Mouse (Mus musculus) right cerebral cortex, postnatal 4 days (tissue): Measurements from ENCODE around the gene Zfp212.
"Not testable (repeated sequence)": the region's sequence is repeated elsewhere in the genome, so short reads cannot be mapped to it uniquely, and the experiment has no call there.

Source experiments
- DNase-seq: peaks from one replicate; pipeline ENCODE4 v3.0.0-alpha.2; 2022

Zfp212 gene

DNA sequence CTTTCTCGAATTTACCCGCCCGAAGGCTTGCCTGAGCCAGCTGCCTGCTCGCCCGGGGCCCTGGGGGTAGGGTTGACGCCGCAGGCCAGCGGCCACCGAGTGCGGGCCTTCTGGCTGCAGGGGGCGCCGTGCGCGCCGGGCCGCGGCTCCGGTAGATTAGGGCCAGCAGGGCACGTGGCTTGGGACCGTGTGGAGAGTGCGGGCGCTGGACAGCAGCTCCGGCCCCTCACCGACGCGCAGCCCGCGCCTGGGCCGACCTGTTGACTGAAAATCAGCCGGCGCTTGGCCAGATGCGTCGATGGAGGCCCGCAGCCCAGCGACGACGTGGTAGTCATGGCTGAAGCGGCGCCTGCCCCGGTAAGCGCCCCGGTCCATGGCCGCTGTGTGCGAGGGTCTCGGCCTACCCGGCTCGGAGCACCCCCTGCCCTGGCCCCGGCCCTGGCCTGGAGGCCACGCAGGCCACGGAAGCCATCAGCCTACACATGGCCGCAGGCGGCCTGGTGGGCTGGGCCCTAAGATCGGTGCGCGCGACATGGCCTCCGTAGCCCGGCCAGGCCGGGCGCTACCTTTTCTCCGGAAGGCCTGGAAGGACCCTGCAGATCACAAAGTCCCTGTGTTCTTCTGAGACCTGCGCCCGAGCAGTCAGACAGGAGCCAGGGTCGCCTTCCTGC is 22.9 kb downstream of the Zfp212 start:
- DNase-seq = peak; percentile 58

GRCm38 (mm10) chr6:47943721-47944120 is 23.4 kb downstream of the Zfp212 start:
- DNase-seq = no peak

- no peak for DNase-seq
Observed at GRCm38 (mm10) chr6:47947388-47947787, 27.1 kb downstream of the Zfp212 start.

GRCm38 (mm10) chr6:47953191-47953726 is 33.0 kb downstream of the Zfp212 start, which contains the start of gene Zfp956:
Zfp956 (plus strand) TSS chr6:47953390.
- peak; percentile 90 for DNase-seq

DNA sequence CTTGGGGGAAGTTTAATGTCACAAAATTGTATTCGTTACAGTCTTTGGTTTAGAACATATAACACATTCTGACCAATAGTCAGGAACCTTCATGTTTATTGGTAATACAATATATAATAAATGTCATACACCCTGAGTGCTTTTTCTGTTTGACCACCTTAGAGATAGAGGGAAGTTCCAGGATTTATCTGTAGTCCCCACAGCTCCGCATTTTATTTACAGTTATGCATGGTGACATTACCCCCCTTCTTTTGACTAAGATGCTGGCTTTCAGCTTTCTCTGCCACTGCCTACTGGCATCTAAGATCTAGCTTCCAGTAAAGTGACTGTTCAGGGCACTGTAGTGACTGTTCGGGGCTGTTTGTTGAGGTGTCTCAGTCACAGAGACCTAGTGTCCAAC is 34.1 kb downstream of the Zfp212 start:
- DNase-seq = no peak

DNA sequence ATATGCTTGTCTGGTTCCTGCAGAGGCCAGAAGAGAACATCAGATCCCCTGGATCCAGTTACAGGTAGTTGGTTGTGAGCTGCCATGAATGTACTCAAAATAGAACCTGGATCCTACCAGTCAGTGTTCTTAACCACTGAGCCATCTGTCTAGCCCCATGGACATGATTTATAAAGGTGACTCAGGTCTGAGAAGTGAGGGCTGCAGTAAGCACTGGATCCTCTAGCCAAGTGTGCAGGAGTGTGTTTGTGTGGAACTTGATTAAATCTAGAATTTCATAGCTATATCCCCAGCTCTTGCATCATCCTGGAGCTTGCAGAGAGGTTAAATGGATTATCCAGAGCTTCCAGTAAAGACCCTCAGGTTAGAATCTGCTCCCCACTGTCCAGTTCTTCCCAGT is 37.5 kb downstream of the Zfp212 start:
- no peak for DNase-seq

DNA sequence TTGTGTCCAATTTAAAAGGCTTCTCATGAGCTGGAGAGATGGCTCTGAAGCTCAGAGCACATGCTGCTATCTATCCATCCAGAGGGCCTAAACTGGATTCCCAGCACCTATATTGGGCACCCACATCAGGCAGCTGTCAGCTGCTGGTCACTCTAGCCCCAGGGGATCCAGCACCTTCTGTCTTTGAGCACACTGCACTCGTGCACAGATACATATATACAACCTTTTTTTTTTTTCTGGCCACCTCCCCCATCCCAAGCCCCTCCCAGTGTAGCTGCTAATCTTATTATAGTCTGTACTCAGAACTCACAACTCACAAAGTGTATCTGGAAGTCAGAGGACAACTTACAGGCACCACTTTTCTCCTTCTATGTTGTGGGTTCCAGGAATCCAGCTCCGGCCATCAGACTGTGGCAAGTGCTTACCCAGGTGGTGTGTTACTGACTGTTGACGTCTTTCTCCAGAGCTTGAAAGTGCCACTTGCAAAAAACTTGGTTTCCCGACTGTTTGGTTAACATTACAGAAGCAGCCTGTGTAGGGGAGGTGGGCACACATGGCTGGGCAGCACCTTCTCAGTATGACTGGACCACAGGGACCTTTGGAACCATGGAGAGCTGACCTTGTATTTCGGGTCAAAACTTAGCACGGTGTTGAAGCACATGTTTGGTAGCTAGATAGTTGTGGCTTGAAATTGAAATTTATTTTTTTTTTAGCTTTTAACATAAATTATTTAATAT is 40.6 kb downstream of the Zfp212 start:
- DNase-seq = no peak

GRCm38 (mm10) chr6:47963051-47963450 is 42.8 kb downstream of the Zfp212 start:
- DNase-seq = no peak

DNA sequence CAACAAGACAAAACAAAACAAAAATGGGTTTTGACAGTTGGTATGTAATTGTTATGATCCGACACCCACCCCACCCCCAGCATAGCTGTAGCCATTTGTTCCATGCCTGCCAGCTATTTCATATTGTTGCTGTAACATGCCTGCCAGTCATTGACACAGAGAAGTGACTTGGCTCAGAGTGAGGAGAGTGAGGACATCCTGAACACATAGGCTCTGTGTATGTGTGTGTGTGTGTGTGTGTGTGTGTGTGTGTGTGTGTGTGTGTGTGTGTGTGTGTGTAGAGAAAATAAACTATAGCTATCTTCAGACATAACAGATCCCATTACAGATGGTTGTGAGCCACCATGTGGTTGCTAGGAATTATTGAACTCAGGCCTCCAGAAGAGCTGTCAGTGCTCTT is 47.9 kb downstream of the Zfp212 start:
- not testable (repeated sequence) for DNase-seq

- no peak for DNase-seq
Observed at GRCm38 (mm10) chr6:47974599-47974998, 54.3 kb downstream of the Zfp212 start.

GRCm38 (mm10) chr6:47978897-47979368 is 58.7 kb downstream of the Zfp212 start:
- DNase-seq = peak; percentile 54
